Mouse (Mus musculus): ENCODE measurements around the gene Hsf2bp. TPM values are rescaled to one million over a fixed set of nuclear protein-coding genes. Genes with fewer than 3 reads are reported as not detected.

Hsf2bp gene
- total and polyA plus RNA-seq, 2 experiments from 2014 or later = 0.16 to 1.3 TPM

DNA sequence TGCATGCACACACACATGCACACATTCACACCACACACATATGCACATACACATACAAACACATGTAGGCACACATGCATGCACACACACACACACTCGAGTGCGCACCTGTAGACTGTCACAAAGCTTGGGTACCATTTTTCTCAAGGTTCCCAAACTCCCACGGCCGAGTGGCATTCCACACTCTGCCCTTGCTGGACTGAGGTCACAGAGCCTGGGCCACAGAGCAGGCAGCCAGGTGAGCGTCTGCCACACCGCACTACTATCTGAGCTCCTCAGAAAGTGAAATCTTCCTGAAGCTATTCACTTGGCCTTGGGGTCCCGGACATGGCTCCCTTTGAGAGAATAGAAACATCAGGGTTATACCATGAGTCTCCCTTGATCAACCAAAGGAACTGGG lies 139.8 kb downstream of the Hsf2bp start:
- H3K4me1 ChIP-seq (ENCODE audit: insufficient read depth, low read length) = 0 out of 2 replicates have a peak, but pooled peaks cover 3% of the 10 kb centered on the region
- H3K27ac ChIP-seq (ENCODE audit: low read depth, low read length) = no peak overlapping the region
- no peak for TF ChIP-seq CTCF (IDR thresholded peaks at IDR 0.05)
- ATAC-seq (ENCODE audit: low FRiP score) (no peak), DNase-seq (ENCODE audit: low spot score) (no peak)
- no peaks in the 10 kb centered on the region for H3K9me3 ChIP-seq (ENCODE audit: low read length)
- 91% methylated on average over 7 of the region's 7 CpGs for WGBS
- H3K4me2 ChIP-seq (ENCODE audit: low read depth, low read length, poor library complexity, severe bottlenecking) = no peak overlapping the region
- no peaks in the 10 kb centered on the region for H3K27me3 ChIP-seq (ENCODE audit: insufficient read depth, low read length)
- no peak overlapping the region for H3K9ac ChIP-seq (replicated peaks; ENCODE audit: low read length, poor library complexity, severe bottlenecking)
- no peaks in the 10 kb centered on the region for H3K36me3 ChIP-seq (ENCODE audit: insufficient read depth, low read length)
- H3K4me3 ChIP-seq (ENCODE audit: low read depth, low read length) = no peak overlapping the region

Other genes with a start within 250 kb of the Hsf2bp start
- 48.5 and 54.2 TPM in 2 replicates for gene Sik1, start 180.5 kb downstream of the Hsf2bp start, total RNA-seq (2014; rRNA removed)
- gene Sik1, start 180.5 kb downstream of the Hsf2bp start, polyA plus RNA-seq (2015; fragmentation: Nextera tagmentation; extraction: Ambion mirVana) = 17.6 and 22.3 TPM in 2 replicates
- gene Rrp1b, start 249 bp downstream of the Hsf2bp start, total RNA-seq (2014; rRNA removed) = 24.3 and 38.5 TPM in 2 replicates
- gene Rrp1b, start 249 bp downstream of the Hsf2bp start, polyA plus RNA-seq (2015; fragmentation: Nextera tagmentation; extraction: Ambion mirVana) = 40.3 and 45.8 TPM in 2 replicates
- 42.4 and 43.9 TPM in 2 replicates for gene Notch3, start 130.5 kb upstream of the Hsf2bp start, total RNA-seq (2014; rRNA removed)
- 5.2 and 5.7 TPM in 2 replicates for gene Notch3, start 130.5 kb upstream of the Hsf2bp start, polyA plus RNA-seq (2015; fragmentation: Nextera tagmentation; extraction: Ambion mirVana)
- gene Ephx3, start 153.2 kb upstream of the Hsf2bp start, total RNA-seq (2014; rRNA removed) = 1.1 TPM in 2 replicates
- 0.70 and 0.80 TPM in 2 replicates for gene Ephx3, start 153.2 kb upstream of the Hsf2bp start, polyA plus RNA-seq (2015; fragmentation: Nextera tagmentation; extraction: Ambion mirVana)
- 49.2 and 49.7 TPM in 2 replicates for gene Brd4, start 248.4 kb upstream of the Hsf2bp start, total RNA-seq (2014; rRNA removed)
- 68.0 and 81.6 TPM in 2 replicates for gene Brd4, start 248.4 kb upstream of the Hsf2bp start, polyA plus RNA-seq (2015; fragmentation: Nextera tagmentation; extraction: Ambion mirVana)